Mouse (Mus musculus): Measurements from ENCODE around the gene Nlgn1. TPM values are rescaled to one million over a fixed set of nuclear protein-coding genes. Genes with fewer than 3 reads are reported as not detected.

Gene Nlgn1
- total RNA-seq, 2 experiments from 2014 or later = not detected

DNA sequence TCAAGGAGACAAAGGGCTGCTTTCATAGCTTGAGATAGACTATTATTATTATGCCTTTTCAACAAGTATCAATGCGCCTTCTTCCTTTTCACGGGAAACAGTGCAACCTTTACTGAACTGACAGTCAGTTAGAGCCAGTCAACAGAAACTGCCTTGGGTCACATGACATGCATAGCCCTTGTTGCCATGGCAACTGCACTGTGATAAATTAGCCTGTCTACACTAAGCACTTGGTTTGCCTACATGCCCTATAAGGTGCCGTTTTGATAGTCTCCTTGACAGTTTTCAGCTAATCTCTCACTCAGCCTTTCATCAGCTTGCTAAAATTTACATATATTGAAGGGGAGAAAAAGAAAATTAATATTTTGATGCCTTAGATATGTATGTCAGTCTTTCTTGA lies 524.7 kb downstream of the Nlgn1 start:
- DNase-seq = no peak

DNA sequence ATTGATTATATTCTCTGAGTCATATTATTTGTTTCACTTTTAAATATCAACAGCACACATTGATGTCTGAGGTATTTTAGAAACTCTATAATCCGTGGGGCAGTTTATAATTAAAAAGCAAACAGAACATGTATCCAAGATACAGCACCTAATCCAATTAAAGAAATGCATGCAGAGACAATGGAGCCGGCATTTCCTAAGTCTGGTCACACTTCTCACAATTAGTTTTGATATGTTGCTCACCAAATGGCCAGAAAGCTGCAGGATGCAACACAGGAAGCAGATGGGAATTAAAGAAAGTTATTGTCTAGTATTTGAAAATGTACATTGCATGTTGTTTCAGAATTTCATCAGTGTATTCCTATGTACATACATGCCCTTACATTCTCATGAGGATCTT lies 550.6 kb downstream of the Nlgn1 start:
- DNase-seq = no peak

DNA sequence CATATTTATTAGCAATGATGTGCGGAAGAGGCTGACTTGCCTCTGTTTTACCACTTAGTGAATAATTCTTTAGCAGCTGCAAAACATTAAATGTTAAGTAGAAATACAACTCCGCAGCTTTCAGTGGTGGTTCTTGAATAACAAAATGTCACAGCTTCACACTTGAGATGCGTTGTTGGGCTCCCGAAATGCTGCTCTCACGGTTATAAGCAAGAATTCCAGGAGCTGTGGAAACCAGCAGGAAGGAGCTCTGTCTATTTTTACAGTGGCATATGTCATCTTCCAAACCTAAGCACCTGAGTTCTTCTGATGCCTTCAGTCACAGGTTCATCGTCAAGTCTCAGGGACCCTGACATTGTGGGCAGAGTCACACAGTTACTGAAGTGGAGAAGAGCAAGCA lies 556.8 kb downstream of the Nlgn1 start:
- no peak for DNase-seq

DNA sequence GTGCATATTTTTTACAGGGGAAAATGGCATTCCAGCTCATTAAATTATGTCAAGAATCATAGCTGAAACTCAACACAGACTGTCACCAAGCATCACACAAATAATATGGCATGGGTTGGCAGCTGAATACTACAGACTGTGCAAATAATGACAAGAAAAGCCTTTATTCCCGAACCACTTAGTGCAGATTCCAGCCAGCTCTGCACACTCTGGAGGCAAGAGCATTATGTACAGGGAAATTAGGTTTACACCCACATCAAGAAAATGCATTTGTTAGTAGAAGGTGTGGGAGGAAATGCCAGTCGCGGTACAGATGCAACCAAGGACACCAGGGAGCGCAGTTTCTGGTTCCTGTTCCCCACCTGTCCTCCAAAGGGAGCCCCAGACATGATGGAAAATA lies 558.4 kb downstream of the Nlgn1 start:
- no peak for DNase-seq

DNA sequence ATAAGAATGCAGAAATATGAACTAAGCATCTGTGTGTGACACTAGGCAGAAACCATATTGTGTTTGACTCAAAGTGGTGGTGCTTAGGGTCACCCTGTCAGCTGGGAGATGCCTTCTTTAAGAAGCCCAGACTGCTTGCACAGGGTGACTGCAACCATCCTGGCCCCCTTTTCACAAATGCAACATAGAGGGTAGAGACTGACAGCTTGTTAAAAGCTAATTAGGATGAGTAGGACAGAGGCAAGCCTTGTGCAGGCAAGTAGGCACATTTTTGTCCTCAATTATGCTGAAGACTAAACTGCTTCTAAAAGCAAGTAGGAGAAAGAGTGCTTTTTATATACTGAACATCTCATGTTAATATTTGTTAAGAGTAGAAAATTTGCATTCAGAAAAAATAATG lies 558.8 kb downstream of the Nlgn1 start:
- no peak for DNase-seq

DNA sequence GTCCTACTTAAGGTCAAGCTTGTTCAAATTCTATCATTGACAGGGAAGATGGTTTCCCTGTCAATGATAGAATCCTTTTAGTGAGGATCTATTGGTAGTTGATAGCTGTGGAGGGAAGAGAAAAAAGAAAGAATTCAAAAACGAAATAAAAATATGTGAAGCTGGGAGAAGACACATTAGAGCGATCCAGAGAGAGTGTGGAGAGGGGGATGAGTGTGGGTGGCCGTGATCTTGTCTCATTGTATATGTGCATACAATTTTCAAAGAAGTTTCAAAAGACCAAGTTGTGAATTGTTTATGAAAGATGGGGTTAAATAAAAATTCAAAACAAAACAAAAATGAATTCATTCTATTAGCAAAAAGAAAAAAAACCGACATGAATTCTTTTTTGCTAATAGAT lies 568.6 kb downstream of the Nlgn1 start:
- DNase-seq = no peak

DNA sequence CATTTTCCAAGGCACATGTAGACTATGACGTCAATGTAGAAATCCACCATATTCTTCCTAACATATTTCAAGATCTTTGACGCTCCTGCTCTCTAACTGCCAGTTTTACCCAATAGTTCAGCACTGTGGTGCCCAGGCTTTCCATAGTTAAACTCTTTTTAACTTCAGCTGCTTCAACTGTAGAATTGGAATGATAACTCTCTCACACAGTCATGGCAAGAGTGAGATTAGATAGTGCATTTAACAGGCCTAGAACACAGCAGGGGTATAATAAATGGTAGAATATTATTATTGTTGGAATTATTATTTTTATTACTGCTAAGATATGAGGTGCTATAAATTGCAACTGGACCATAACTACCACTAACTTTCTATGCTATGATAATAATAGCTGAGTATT lies 574.4 kb downstream of the Nlgn1 start:
- DNase-seq = no peak

DNA sequence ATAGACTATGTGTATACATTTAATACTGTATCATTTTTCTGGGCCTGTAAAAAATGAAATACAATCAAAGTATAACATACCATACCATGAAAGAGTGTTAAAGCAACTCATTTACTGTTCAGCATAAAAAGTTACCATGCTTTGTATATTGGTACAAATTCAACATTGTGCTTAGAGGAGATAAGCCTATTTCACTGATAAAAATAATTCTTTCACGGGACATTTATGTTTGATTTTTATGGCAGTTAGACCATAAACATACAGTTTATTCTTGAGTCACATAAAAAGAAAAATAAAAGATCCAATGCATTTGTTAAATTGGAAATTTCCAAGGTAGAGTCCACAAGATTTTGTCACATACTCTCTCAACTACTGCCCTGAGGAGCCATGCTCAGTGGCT lies 608.1 kb downstream of the Nlgn1 start:
- DNase-seq = no peak

DNA sequence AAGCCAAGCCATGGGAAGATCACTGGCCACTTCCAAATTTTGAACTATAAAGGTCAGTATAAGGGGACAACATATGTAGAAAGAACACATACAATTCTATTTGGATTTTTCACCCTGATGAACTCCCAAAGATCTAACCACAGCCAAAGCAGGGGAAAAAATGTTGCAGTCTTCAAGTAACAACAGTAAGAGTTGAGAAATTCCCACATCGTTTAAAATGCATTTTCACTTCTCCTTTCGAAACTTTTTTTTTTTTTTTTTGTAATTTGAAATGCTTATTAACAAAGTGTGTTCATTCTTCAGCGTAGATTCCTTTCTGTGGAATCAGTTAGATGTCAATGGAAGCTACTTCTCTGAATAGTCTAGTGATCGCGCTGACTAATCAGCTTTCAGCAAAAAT lies 610.8 kb downstream of the Nlgn1 start:
- no peak for DNase-seq

DNA sequence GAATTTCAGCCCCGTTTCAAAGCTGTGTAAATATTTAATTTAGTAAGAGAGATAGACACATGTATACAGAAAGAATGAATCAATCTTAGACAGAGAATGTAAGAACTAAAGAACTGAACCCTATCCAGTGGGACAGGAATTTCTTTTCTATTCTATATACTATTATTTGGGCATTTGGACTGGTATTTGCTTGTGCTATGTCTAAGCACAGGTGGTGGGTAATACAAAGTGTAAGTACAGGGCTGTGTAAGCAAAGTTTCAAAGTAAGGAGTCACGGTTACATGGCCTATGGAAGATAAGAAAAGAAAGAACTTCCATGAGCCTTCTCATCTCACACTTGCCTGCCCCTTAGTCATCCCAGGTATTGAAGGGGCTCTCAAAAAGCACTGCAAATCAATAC lies 624.9 kb downstream of the Nlgn1 start:
- no peak for DNase-seq

DNA sequence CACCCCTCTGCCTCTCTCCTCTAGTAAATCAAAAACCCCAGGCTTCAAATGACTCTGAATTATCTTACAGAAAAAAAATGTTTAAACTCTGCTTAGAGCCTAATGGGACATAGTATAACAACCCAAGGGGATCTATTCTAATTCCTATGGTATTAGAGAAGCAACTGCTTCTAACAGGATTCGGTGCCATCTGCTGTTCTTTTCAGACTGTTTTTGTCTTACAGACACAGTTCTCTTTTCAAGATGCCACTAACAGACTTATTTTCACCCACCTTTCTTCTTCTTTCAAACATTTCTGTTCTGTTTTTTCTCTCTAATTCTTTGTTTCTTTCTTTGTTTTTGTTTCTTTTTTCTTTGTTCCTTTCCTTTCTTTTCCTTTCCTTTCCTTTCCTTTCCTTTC lies 635.0 kb downstream of the Nlgn1 start:
- no peak for DNase-seq

DNA sequence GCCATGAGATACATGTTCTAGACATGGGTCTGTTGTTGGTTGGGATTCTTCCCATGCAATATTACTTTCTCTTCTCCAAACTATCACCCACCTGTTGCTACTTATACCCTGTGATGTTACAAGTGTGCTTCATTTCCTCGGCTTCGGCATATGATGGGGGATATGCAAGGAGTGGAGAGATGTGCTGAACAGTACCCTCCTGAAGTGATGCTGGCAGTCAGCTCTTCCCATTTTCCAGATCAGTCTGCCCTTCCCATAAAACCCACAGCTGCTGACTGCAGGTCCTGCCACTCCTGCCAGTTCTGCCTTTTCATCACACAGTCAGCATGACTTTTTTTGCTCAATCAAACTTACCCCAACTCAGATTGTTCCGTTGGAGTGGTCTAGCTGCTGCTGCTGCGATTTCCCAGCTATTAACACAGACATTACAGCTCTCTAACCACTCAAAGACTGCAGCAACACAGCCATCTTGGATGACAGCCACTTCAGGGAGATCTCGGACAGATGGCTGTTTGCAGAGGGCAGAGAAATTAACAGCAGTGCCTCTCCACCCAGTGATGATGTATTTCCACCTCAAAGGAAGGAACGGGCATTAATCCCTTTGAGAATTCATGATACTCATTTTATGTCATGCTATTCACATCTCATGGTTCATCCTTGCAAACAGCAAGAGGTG lies 643.3 kb downstream of the Nlgn1 start:
- DNase-seq = no peak

DNA sequence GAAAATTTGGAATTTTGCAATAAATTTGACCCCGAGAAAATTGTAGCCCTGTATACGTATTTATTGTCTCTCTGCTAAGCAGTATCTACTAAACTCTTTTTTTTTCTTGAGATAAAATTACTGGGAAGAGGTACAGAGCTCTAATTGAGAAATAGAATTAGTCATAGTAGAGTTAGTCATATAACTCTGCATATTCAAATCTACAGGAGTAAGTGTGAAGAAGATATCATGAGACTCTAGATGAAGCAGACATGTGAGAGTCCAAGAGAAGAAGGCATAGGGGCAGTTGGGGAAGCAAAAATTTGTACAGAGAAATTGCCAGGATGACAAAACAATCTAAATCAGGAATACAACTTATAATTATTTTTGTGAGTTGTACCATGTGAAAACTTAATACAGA lies 648.6 kb downstream of the Nlgn1 start:
- DNase-seq = no peak

DNA sequence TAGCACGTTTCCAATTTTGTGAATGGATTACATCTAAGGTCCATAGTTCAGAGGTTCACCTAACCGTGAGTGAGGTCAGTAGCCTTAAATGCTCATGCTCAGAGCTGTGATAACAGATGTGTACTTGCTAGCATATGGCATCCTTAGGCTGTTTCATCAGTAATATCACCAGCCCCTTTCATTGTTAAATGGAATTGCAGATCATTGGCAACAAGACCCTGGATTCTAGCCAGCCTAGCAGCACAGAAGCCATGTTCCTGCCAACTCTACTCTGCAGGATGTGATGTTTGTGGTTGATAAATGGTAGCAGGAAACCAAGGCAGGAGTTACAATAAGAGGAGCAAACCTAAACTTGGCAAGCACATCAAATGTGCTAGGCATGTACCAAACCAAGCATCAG lies 652.9 kb downstream of the Nlgn1 start:
- peak; percentile 6 to 36 for DNase-seq

DNA sequence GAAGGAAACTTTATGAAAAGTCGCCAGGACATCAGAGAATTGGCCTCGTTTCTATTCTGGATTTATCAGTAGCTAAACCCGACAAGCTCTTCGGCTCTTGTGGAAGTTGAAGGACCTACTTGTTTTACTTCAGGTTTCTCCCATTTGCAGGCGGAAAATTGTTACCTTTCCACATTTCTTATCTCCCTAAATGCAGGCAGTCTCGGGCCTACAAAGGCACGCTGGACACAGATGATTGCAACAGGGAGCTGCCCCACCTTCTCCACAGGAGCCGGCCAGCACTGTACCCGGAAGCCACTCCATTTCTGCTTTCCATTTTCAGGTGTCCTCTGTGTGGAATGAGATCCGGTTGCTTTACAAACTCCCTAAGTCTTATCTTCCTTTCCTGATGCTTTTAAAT lies 656.4 kb downstream of the Nlgn1 start:
- DNase-seq = no peak

DNA sequence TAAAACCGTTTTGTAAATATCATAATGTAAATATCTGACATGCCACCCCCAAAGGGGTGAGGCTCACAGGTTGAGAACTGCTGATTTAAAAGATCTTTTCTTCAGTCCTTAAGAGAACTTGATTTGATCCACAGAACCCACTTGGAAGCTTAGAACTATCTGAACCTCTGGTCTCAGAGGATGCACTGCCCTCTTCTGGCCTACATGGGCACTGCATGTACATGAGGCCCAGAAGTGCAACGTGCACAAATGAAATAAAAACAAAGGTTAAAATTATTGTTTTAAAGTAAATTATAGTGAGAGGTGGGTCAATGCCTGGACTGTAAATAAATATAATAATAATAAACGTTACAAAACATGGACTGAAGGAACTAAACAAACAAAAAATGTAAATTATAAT lies 657.2 kb downstream of the Nlgn1 start:
- DNase-seq = peak; percentile 2 to 37

DNA sequence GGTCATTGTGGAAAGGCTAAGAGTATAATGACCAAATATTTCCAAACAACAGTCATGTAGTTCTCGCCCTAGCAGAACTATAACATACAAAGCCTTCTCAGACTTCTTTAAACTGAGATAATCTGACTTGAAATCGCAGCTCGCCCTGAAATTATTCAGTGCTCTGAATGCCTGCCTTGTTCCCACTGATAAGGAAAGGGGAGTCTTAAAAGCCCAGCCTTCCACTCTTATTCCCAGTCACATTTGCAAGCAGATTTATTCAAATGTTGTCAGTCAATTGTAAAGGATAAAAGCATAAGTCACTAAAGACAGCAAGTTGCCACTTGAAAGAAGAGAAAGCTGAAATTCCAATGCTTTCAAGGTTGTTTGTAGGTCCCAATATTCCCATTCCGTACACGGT lies 658.9 kb downstream of the Nlgn1 start:
- no peak for DNase-seq

DNA sequence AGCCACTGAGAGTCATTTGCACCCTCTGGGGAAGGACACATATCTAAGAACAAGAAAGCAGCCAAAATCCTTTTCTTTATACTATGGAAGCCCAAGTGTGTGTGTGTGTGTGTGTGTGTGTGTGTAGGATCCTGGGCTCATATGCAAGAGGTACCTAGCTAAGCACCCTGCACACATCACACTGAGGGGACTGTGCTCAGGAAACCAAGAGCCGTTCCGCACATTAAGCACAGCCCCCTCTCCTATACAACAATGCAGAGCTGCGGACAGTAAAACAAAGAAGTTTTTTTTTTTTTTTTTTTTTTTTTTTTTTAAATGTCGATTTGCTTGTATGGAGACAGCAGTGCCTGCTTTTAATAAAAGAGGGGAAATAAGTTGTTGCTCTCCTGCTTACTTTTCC lies 659.5 kb downstream of the Nlgn1 start:
- DNase-seq = no peak

DNA sequence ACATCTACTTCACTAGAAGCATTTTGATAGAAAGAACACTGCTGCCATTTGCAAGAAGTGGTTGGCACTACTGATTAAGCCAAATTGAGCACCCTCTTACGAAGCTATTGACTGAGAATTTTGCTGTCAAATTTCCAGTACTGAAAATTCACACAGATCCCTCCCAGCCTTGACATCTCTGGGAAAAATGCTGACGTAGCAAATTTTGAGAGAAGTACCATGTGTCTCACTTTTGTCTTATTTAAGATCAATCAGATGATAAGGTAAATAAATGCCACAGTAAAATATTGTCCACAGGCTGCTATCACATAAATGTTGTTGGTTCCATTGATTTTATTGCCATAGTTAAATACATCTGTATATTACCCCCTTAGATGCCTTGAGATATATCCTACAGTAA lies 668.8 kb downstream of the Nlgn1 start:
- DNase-seq = no peak

DNA sequence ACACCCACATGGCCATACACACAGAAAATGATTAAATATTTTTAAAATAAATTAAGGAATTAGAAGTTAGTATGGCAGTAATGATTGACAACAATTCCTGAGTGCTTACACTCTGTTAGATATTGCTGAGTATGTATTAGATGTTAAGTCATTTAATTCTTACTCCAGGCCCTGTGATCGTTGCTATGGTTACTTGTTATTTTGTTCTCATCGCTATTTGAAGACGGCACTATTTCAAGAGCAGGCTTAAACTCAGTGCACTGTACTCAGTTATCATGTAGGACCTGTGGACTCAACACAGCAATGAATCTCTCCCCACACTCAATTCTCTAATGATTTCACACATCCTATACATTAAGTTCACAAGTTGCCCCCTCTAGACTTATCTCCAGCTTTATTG lies 672.0 kb downstream of the Nlgn1 start:
- no peak for DNase-seq

DNA sequence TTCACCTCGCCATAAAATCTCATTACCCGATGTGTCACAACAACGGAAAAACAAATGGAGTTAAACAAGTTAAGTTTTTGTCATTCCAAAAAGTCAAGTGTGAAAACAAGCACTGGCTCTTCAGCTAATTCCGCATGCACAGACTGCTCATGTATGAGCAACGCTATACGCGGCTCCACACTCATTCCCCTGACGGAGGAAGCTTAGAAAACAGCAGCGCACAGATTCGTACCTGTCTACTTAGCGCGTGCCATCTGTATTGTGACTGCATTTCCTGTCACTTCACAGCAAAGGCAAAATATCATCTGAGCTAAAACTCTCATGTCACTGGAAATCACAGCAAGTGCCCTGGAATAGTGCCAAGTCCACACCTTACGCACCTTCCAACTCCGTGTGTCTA lies 674.3 kb downstream of the Nlgn1 start:
- no peak for DNase-seq

DNA sequence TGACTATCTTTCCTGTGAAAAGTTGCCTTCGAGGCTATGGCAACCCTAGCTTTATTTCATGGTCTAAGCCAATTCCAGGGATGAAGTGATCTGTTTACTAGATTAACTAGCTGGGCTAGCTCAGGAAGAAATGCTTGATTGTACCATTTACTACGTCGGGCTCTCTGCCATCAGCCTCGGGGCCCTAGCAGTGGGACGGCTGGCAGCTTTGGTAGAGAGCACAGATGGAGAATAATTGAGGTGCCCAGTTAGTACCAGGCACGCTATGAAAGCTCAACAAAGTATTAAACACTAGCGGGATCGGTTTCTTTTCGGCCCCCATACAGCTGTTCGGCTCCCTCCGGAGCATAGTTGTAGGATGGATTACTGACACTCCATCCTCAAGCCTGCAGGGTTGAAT lies 675.2 kb downstream of the Nlgn1 start:
- no peak for DNase-seq

DNA sequence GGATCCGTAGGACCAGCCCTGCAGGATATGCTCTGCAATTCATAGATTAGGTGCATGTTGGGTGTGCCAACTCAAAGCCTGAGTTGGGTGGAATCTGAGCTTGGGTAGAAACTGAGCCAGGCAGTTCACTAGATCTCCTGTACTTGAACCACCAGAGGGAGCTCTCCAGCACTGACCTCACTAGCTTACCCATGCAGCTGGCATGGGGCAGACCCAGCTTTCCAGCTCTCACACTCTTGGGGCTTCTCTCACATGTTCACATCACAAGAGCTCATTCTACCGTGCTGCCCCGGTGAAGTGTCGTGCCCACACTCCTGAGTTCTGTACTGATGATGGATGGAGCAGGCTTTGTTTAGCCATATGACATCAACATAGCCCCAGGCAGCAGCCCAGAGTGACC lies 679.2 kb downstream of the Nlgn1 start:
- DNase-seq = no peak

DNA sequence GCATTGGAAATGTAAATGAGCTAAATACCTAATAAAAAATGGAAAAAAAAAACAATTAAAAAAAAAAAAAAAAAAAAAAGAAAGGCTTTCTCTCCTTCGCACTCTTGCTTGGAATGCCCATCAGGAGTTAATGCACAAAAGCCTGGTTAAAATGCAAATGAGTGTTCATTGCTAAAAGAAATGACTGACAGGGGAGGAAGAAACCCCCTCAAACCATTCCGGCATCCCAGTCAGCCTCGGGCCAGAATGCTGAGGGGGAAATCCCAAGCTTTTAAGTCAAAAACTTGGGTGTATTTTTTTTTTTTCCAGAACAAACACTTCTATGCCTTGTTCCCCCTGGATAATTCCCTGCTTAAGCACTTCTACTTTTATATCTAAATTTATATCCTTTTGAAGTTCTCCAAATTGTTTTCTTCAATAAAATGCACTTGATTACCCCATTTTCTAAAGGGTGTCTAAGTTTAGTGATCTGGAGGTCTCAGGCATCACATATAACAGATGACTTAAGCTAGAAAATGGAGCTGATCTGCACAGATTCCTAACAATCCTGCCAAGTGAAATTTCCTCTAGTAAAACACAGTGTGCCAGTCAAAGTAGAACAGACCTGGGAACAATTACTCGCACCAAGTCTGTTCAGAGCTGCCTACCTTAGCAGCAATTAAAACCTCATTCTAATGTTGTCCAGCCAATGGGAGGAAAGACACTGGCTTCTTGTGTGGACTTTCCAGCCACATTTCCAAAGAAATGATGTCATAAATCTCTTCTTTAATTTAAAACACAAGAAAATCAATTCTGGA lies 686.2 kb downstream of the Nlgn1 start:
- no peak for DNase-seq

Measured in heart, adult 18-20 months (tissue).